Mouse (Mus musculus) limb, embryonic 14.5 days (tissue): ENCODE measurements around the gene Osbpl8. TPM values are rescaled to one million over a fixed set of nuclear protein-coding genes. Genes with fewer than 3 reads are reported as not detected.

ENCODE experiments used
- ATAC-seq: fragments of 200-750 bp; cut with Nextera tagmentation; 2 replicates; pipeline ENCODE4 v1.8.0; 2017; ENCODE audit warnings: low read depth, moderate number of reproducible peaks, moderate TSS enrichment; ENCODE audit not compliant: low FRiP score
- DNase-seq: peaks from one replicate; pipeline ENCODE4 v3.0.0-alpha.2; 2015; ENCODE audit warnings: low spot score
- H3K27ac ChIP-seq: fragments of 300-500 bp; sonication (generic); replicated peaks from 2 replicates; pipeline ENCODE4 v1.5.1; 2014; ENCODE audit warnings: low read depth, mild to moderate bottlenecking, low read length, moderate library complexity, mixed read lengths
- H3K27me3 ChIP-seq: fragments of 300-500 bp; sonication (generic); 2 replicates; pipeline ENCODE4 v1.6.1; 2014; ENCODE audit warnings: low read length, mixed read lengths; ENCODE audit not compliant: control insufficient read depth, insufficient read depth
- H3K36me3 ChIP-seq: fragments of 300-500 bp; sonication (generic); 2 replicates; pipeline ENCODE4 v1.6.1; 2014; ENCODE audit warnings: mild to moderate bottlenecking, low read length, moderate library complexity, mixed read lengths; ENCODE audit not compliant: control insufficient read depth, insufficient read depth
- H3K4me1 ChIP-seq: fragments of 300-500 bp; sonication (generic); 2 replicates; pipeline ENCODE4 v1.6.1; 2014; ENCODE audit warnings: antibody characterized with exemption, low read length, mixed read lengths; ENCODE audit not compliant: control insufficient read depth, insufficient read depth
- H3K4me2 ChIP-seq: fragments of 300-500 bp; sonication (generic); replicated peaks from 2 replicates; pipeline ENCODE4 v1.6.1; 2014; ENCODE audit warnings: low read depth, mild to moderate bottlenecking, low read length, moderate library complexity; ENCODE audit not compliant: severe bottlenecking
- H3K4me3 ChIP-seq: fragments of 300-500 bp; sonication (generic); replicated peaks from 2 replicates; pipeline ENCODE4 v1.5.1; 2014; ENCODE audit warnings: low read length
- H3K9ac ChIP-seq: fragments of 300-500 bp; sonication (generic); 2 replicates; pipeline ENCODE4 v1.6.1; 2014; ENCODE audit warnings: mild to moderate bottlenecking, low read depth, low read length, moderate library complexity; ENCODE audit not compliant: severe bottlenecking
- H3K9me3 ChIP-seq: fragments of 300-500 bp; sonication (generic); 2 replicates; pipeline ENCODE4 v1.6.1; 2016; ENCODE audit warnings: low read length; ENCODE audit not compliant: control insufficient read depth
- POLR2A ChIP-seq: fragments of 200-500 bp; IDR thresholded peaks from 2 replicates; pipeline ENCODE4 v1.8.0; 2012; ENCODE audit warnings: inconsistent platforms, mild to moderate bottlenecking, moderate library complexity, borderline replicate concordance; ENCODE audit not compliant: insufficient read depth, insufficient read length; ENCODE audit errors: extremely low read depth
- WGBS: fragments of 180-500 bp; shearing (Covaris S2); extraction: QIAGEN DNeasy Blood & Tissue Kit; methylation state at CpG from one replicate; pipeline ENCODE4 v1.1.7; 2014; 5-methylcytosine and 5-hydroxymethylcytosine counted together
- polyA plus RNA-seq, 2 experiments: library from polyadenylated mRNA; depleted of rRNA in 1 of 2; stranded (reverse) in 1 of 2; unstranded in 1 of 2; fragments of >200 nt; fragmentation: Nextera tagmentation in 1 of 2; extraction: Ambion mirVana in 1 of 2; gene quantifications; 2 replicates each; pipeline versions ENCODE4 v1.2.1 to v1.2.3; 2012 to 2014

Osbpl8 gene
- polyA plus RNA-seq, 2 experiments, result 9.0 to 10.4 TPM

DNA sequence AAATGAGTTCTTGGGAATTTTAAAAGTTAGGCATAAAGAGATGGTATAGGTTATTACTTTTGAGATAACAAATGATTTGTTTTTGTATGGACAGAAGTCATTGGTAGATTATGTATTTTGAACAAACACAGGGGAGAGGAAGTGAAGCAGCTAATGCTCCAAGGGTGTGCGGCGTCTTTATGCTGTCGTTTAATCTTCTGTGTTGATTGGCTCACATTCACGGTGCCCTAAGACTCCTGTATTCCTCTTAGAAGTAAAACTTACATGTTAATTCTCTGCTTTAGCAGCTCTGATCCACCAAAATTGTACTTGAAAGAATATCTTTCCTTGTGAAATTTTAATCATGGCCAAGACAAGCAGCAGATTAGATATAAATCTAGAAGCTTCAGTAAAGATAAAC, 83.1 kb downstream of the Osbpl8 start:
- no peak for ATAC-seq
- Histone ChIP-seq H3K4me2 (no peak overlapping the region), H3K27ac (no peak overlapping the region), H3K9ac (no peak overlapping the region), H3K36me3 (no peaks in the 10 kb centered on the region), H3K4me1 (no peaks in the 10 kb centered on the region), H3K27me3 (no peaks in the 10 kb centered on the region), H3K9me3 (no peaks in the 10 kb centered on the region), H3K4me3 (no peak overlapping the region)
- 52% methylated on average over 4 of the region's 4 CpGs for WGBS
- no peak for TF ChIP-seq POLR2A
- no peak for DNase-seq

DNA sequence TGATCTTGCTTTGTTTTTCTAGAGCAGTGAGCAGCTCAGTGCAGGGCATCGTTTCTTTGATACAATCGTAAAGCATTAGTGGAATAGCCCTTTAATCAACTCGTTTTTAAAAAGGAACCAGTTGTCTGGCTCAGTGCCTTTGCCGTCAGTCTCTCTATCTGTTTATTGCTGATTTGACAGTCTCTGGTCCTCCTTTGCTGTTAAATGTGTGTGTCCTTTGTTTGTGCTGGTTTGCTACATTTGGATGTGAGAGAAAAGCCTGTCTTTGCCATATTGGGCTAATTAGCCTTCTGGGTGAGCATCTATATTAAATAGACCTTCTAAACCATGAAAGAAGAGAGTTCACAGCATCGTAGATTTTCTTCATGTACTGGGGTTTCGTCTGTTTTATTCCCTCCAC, 83.6 kb downstream of the Osbpl8 start:
- ATAC-seq, result no peak
- Histone ChIP-seq H3K36me3 (no peaks in the 10 kb centered on the region), H3K4me2 (no peak overlapping the region)

GRCm38 (mm10) chr10:111250192-111250591, 85.6 kb downstream of the Osbpl8 start:
- no peaks in the 10 kb centered on the region for H3K36me3 ChIP-seq
- DNase-seq, result no peak
- H3K9me3 ChIP-seq, result no peaks in the 10 kb centered on the region
- H3K4me3 ChIP-seq, result no peak overlapping the region
- no peaks in the 10 kb centered on the region for H3K4me1 ChIP-seq
- H3K27me3 ChIP-seq, result no peaks in the 10 kb centered on the region
- H3K27ac ChIP-seq, result no peak overlapping the region
- WGBS, result 89% methylated on average over 4 of the region's 4 CpGs
- H3K4me2 ChIP-seq, result no peak overlapping the region
- H3K9ac ChIP-seq, result no peak overlapping the region
- TF ChIP-seq POLR2A, result no peak
- no peak for ATAC-seq

More for the DNA sequence above, 83.6 kb downstream of the Osbpl8 start:
- WGBS, result 18% methylated on average over 6 of the region's 6 CpGs
- no peak overlapping the region for H3K4me3 ChIP-seq
- H3K9ac ChIP-seq, result no peak overlapping the region
- no peak for TF ChIP-seq POLR2A
- no peak for DNase-seq
- no peaks in the 10 kb centered on the region for H3K27me3 ChIP-seq
- H3K4me1 ChIP-seq, result no peaks in the 10 kb centered on the region
- no peaks in the 10 kb centered on the region for H3K9me3 ChIP-seq
- no peak overlapping the region for H3K27ac ChIP-seq

DNA sequence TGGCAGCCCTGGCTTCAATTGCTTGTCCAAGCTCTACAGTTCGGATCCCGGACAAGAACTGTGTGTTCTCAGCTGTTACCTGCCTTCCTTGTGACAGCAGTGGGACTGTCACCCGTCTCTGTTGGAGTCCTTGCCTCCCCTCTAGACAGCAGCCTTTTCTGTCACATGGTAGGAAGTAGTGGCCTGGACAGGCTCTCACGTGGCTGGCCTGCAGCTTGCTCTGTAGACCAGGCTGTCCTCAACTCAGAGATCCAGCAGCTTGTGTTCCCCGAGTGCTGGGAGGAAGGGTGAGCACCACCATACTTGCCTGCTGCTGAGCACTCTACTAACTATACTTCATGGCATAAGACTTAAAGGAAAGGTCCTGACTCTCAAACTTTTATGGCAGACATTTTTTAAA, 87.1 kb downstream of the Osbpl8 start:
- no peak overlapping the region for H3K4me2 ChIP-seq

GRCm38 (mm10) chr10:111255228-111255627, 90.7 kb downstream of the Osbpl8 start:
- Histone ChIP-seq H3K4me2 (no peak overlapping the region), H3K9ac (no peak overlapping the region), H3K9me3 (no peaks in the 10 kb centered on the region), H3K4me1 (no peaks in the 10 kb centered on the region), H3K27me3 (no peaks in the 10 kb centered on the region), H3K36me3 (0 out of 2 replicates have a peak, but pooled peaks cover 4% of the 10 kb centered on the region), H3K27ac (no peak overlapping the region), H3K4me3 (no peak overlapping the region)
- WGBS, result 93% methylated on average over 6 of the region's 6 CpGs
- ATAC-seq (no peak), DNase-seq (no peak)
- no peak for TF ChIP-seq POLR2A

More for the DNA sequence above, 87.1 kb downstream of the Osbpl8 start:
- Histone ChIP-seq H3K36me3 (no peaks in the 10 kb centered on the region), H3K9ac (no peak overlapping the region), H3K4me3 (no peak overlapping the region), H3K4me1 (no peaks in the 10 kb centered on the region), H3K9me3 (no peaks in the 10 kb centered on the region), H3K27me3 (no peaks in the 10 kb centered on the region), H3K27ac (no peak overlapping the region)
- TF ChIP-seq POLR2A, result no peak
- 77% methylated on average over 5 of the region's 5 CpGs for WGBS
- ATAC-seq (no peak), DNase-seq (no peak)

DNA sequence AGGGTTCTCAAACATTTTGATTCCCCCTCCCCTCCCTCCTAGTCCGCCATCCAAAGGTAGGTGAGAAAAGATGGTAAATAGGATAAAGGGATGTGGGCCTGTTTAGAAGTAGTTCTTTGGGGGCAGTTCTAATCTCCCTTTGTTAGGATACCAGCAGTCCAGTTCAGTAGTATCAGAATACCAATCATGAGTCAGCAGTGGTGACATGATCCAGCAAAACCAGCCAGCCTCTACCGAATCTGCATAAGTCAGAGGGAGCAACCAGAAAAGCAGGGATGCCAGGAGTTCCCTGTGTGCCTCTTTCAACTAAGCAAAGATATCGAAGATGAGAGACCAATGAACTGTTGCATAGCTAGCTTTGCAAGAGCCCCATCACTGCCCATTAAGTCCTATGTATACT, 91.6 kb downstream of the Osbpl8 start:
- Histone ChIP-seq H3K4me3 (no peak overlapping the region), H3K27me3 (no peaks in the 10 kb centered on the region), H3K4me1 (no peaks in the 10 kb centered on the region), H3K9me3 (no peaks in the 10 kb centered on the region), H3K27ac (no peak overlapping the region), H3K36me3 (0 out of 2 replicates have a peak, but pooled peaks cover 4% of the 10 kb centered on the region), H3K4me2 (no peak overlapping the region), H3K9ac (no peak overlapping the region)
- ATAC-seq (no peak), DNase-seq (no peak)
- no peak for TF ChIP-seq POLR2A
- WGBS, result 89% methylated on average over 3 of the region's 3 CpGs
